Mouse (Mus musculus): ENCODE measurements around the gene Slc28a1. TPM values are rescaled to one million over a fixed set of nuclear protein-coding genes. Genes with fewer than 3 reads are reported as not detected.
A peak's percentile ranks its signal among the peaks of the same experiment; 100 is the strongest.

Gene Slc28a1
- total and polyA plus RNA-seq, 3 experiments = not detected

DNA sequence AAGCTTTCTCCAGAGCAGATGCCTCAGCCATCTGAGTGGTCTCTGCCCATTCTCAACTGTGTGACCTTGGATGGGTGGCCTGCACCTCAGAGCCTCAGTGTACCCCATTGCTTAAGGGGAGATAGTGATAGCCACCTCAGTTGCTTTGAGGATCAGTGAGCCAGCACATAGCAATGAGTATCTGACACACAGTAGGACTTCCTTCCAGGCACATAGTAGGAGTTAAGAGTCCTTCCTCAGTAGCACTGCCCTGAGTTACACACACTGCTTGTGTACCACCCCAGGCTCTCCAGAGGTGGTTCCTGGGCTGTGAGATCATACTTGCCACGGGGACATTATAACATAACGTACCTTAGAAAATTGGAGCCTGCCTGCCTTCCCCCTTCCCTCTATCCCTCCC lies 19.3 kb downstream of the Slc28a1 start:
- H3K4me3 ChIP-seq (ENCODE audit: control insufficient read depth in 1 of 2, insufficient read depth in 1 of 2, low read depth in 2 of 2, low read length in 2 of 2) = no peak overlapping the region
- H3K27ac ChIP-seq (ENCODE audit: control insufficient read depth, low read depth, low read length) = no peak overlapping the region
- H3K27me3 ChIP-seq (ENCODE audit: control insufficient read depth in 1 of 2, insufficient read depth in 2 of 2, low read length in 2 of 2) = peaks cover 0 to 5% of the 10 kb centered on the region in 2 experiments; a peak in 2 of 4 replicates
- H3K9me3 ChIP-seq (replicated peaks; ENCODE audit: insufficient read depth, low read length) = no peaks in the 10 kb centered on the region
- no peak overlapping the region for H3K9ac ChIP-seq (ENCODE audit: control insufficient read depth, low read depth, low read length, poor library complexity, severe bottlenecking)
- H3K36me3 ChIP-seq (ENCODE audit: control insufficient read depth in 1 of 2, insufficient read depth in 2 of 2, low read length in 2 of 2) = no peaks in the 10 kb centered on the region
- H3K79me2 ChIP-seq (ENCODE audit: control insufficient read depth, insufficient read depth, low read length, poor library complexity) = no peaks in the 10 kb centered on the region
- TF ChIP-seq KAT2A (conservative IDR thresholded peaks at IDR 0.05; ENCODE audit: low read depth, low read length) (no peak), ZKSCAN1 (IDR thresholded peaks at IDR 0.05; ENCODE audit: low read depth, low read length) (peak; percentile 77; the same call in 1 of the 2 replicates)
- peaks cover 0 to 4% of the 10 kb centered on the region in 2 experiments; a peak in 1 of 4 replicates for H3K4me1 ChIP-seq (ENCODE audit: control insufficient read depth in 1 of 2, insufficient read depth in 2 of 2, low read length in 2 of 2)
- DNase-seq (ENCODE audit: low read depth, low spot score) = no peak

DNA sequence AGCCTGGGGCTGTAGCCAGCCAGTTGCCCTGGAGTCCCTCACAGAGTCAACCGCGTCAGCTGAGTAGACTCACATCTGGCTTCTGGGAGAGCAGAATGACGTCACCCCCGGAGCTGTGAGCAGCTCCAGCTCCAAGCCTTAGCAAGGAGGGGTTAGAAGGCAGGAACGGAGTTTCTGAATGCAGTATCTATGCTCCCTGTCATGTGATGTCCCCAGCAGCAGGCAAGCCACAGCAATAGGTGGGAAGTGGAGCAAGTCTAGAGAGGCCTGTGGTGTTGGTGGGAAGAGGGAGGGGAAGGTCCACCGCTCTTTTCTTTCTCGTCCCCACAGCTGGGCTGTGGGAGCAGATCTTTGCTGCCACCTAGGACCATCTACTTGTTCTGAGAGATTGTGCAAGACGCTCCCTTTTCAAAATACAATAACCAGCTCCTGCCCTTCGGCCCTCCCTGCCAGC lies 20.0 kb downstream of the Slc28a1 start:
- no peak for DNase-seq (ENCODE audit: low read depth, low spot score)
- Histone ChIP-seq H3K36me3 (ENCODE audit: control insufficient read depth in 1 of 2, insufficient read depth in 2 of 2, low read length in 2 of 2) (no peaks in the 10 kb centered on the region), H3K4me1 (ENCODE audit: control insufficient read depth in 1 of 2, insufficient read depth in 2 of 2, low read length in 2 of 2) (peaks cover 0 to 4% of the 10 kb centered on the region in 2 experiments; a peak in 1 of 4 replicates), H3K4me3 (ENCODE audit: control insufficient read depth in 1 of 2, insufficient read depth in 1 of 2, low read depth in 2 of 2, low read length in 2 of 2) (no peak overlapping the region), H3K27me3 (ENCODE audit: control insufficient read depth in 1 of 2, insufficient read depth in 2 of 2, low read length in 2 of 2) (peaks cover 0 to 5% of the 10 kb centered on the region in 2 experiments; a peak in 2 of 4 replicates), H3K9me3 (replicated peaks; ENCODE audit: insufficient read depth, low read length) (no peaks in the 10 kb centered on the region), H3K9ac (ENCODE audit: control insufficient read depth, low read depth, low read length, poor library complexity, severe bottlenecking) (no peak overlapping the region), H3K79me2 (ENCODE audit: control insufficient read depth, insufficient read depth, low read length, poor library complexity) (no peaks in the 10 kb centered on the region), H3K27ac (ENCODE audit: control insufficient read depth, low read depth, low read length) (no peak overlapping the region)
- no peak for TF ChIP-seq NELFE (IDR thresholded peaks at IDR 0.05; ENCODE audit: low read depth, low read length)
- no peak for TF ChIP-seq UBTF (IDR thresholded peaks at IDR 0.05; ENCODE audit: borderline replicate concordance, insufficient read depth, low read depth, low read length)
- no peak for TF ChIP-seq ZC3H11A (IDR thresholded peaks at IDR 0.05; ENCODE audit: low read depth, low read length)
- no peak for TF ChIP-seq USF2 (IDR thresholded peaks at IDR 0.05; ENCODE audit: borderline replicate concordance in 1 of 2, insufficient read depth in 1 of 2, low read depth in 1 of 2, low read length in 2 of 2)
- no peak for TF ChIP-seq BHLHE40 (IDR thresholded peaks at IDR 0.05; ENCODE audit: borderline replicate concordance, low read depth, low read length)
- TF ChIP-seq EP300 (IDR thresholded peaks at IDR 0.05; ENCODE audit: low read depth in 1 of 2, low read length in 2 of 2) = no peak
- no peak for TF ChIP-seq E2F4 (IDR thresholded peaks at IDR 0.05; ENCODE audit: borderline replicate concordance, low read depth, low read length)
- no peak for TF ChIP-seq MAZ (IDR thresholded peaks at IDR 0.05; ENCODE audit: low read depth, low read length)
- no peak for TF ChIP-seq ELF1 (IDR thresholded peaks at IDR 0.05; ENCODE audit: low read depth, low read length)
- no peak for TF ChIP-seq CHD1 (IDR thresholded peaks at IDR 0.05; ENCODE audit: low read depth, low read length)
- TF ChIP-seq POLR2AphosphoS2 (IDR thresholded peaks at IDR 0.05; ENCODE audit: low read length) = no peak
- no peak for TF ChIP-seq TCF12 (IDR thresholded peaks at IDR 0.05; ENCODE audit: low read depth, low read length)
- no peak for TF ChIP-seq CHD2 (IDR thresholded peaks at IDR 0.05; ENCODE audit: low read length)
- no peak for TF ChIP-seq ZNF384 (IDR thresholded peaks at IDR 0.05; ENCODE audit: low read depth, low read length)
- TF ChIP-seq POLR2A (IDR thresholded peaks at IDR 0.05; ENCODE audit: control insufficient read depth in 1 of 2, insufficient read depth in 1 of 2, low read depth in 1 of 2, low read length in 2 of 2, poor library complexity in 1 of 2) = no peak
- TF ChIP-seq MXI1 (IDR thresholded peaks at IDR 0.05; ENCODE audit: low read depth, low read length) = no peak
- TF ChIP-seq MEF2A (IDR thresholded peaks at IDR 0.05; ENCODE audit: extremely low read depth, insufficient replicate concordance, low read depth, low read length, poor library complexity, severe bottlenecking) = no peak
- TF ChIP-seq KAT2A (conservative IDR thresholded peaks at IDR 0.05; ENCODE audit: low read depth, low read length) = no peak

Measured in MEL (cell line).